Mouse (Mus musculus) cortical plate, adult 2 months (tissue): ENCODE results near the gene Clspn.

Experiments
- CTCF ChIP-seq: fragments of 200-500 bp; IDR thresholded peaks from 2 replicates; pipeline ENCODE4 v1.5.1; 2011; ENCODE audit warnings: mild to moderate bottlenecking, control low read depth, low read length; ENCODE audit not compliant: insufficient read depth; ENCODE audit errors: extremely low read depth
- POLR2A ChIP-seq: fragments of 200-500 bp; IDR thresholded peaks from 2 replicates; pipeline ENCODE4 v1.6.1; 2011; ENCODE audit warnings: mild to moderate bottlenecking, low read length, control low read depth; ENCODE audit not compliant: insufficient read depth; ENCODE audit errors: extremely low read depth

- TF ChIP-seq CTCF (no peak), POLR2A (no peak)
These were observed 35.3 kb downstream of the Clspn start for GRCm38 (mm10) chr4:126592039-126592438.
